Mouse (Mus musculus) thymus, adult 2 months (tissue): ENCODE measurements at regions not wholly inside any gene's neighbourhood (a gene's known extent, or its start where the extent isn't known, plus 50 kb on each side); places are given as distances from the start of the nearest gene placed in this dataset.

Source experiments
- CTCF ChIP-seq: fragments of 200-500 bp; IDR thresholded peaks from 2 replicates; pipeline ENCODE4 v1.5.1; 2012; ENCODE audit warnings: mild to moderate bottlenecking, control low read depth, low read length, moderate library complexity, borderline replicate concordance; ENCODE audit not compliant: control insufficient read depth, poor library complexity, insufficient read depth; ENCODE audit errors: extremely low read depth
- POLR2A ChIP-seq: fragments of 200-500 bp; IDR thresholded peaks from 2 replicates; pipeline ENCODE4 v1.6.1; 2012; ENCODE audit warnings: mild to moderate bottlenecking, low read length, control low read depth, moderate library complexity; ENCODE audit not compliant: control insufficient read depth, poor library complexity, insufficient read depth; ENCODE audit errors: extremely low read depth

- TF ChIP-seq CTCF (no peak), POLR2A (no peak)
Observed at GRCm38 (mm10) chr8:26725521-26725920, 251.6 kb upstream of the Zfp703 start.
